Mouse (Mus musculus) kidney, adult 2 months (tissue): Measurements from ENCODE around the gene Lrrc7. TPM values are rescaled to one million over a fixed set of nuclear protein-coding genes. Genes with fewer than 3 reads are reported as not detected.

ENCODE experiments used
- DNase-seq: peaks from one replicate; pipeline ENCODE4 v3.0.0; 2021
- H3K27ac ChIP-seq: fragments of 200-500 bp; 2 replicates; pipeline ENCODE4 v1.5.1; 2012; ENCODE audit warnings: low read depth, low read length, control low read depth, inconsistent platforms; ENCODE audit not compliant: insufficient read depth
- H3K27me3 ChIP-seq: fragments of 200-500 bp; replicated peaks from 2 replicates; pipeline ENCODE4 v1.6.1; 2012; ENCODE audit warnings: mild to moderate bottlenecking, moderate library complexity, low read length, inconsistent platforms; ENCODE audit not compliant: control insufficient read depth, insufficient read depth
- H3K36me3 ChIP-seq: fragments of 200-500 bp; 2 replicates; pipeline ENCODE4 v1.6.1; 2012; ENCODE audit warnings: mild to moderate bottlenecking, moderate library complexity, low read length, inconsistent platforms; ENCODE audit not compliant: control insufficient read depth, insufficient read depth
- H3K4me1 ChIP-seq: fragments of 200-500 bp; 2 replicates; pipeline ENCODE4 v1.6.1; 2011; ENCODE audit warnings: low read length; ENCODE audit not compliant: control insufficient read depth, insufficient read depth
- H3K4me3 ChIP-seq: fragments of 200-500 bp; 2 replicates; pipeline ENCODE4 v1.5.1; 2011; ENCODE audit warnings: mild to moderate bottlenecking, low read depth, low read length, control low read depth; ENCODE audit not compliant: insufficient read depth
- CTCF ChIP-seq: fragments of 200-500 bp; conservative IDR thresholded peaks from 2 replicates; pipeline ENCODE4 v1.5.1; 2011; ENCODE audit warnings: low read depth, mild to moderate bottlenecking, control low read depth, low read length, moderate library complexity, mixed read lengths; ENCODE audit not compliant: insufficient read depth, insufficient read length
- POLR2A ChIP-seq: fragments of 200-500 bp; IDR thresholded peaks from one replicate; pipeline ENCODE4 v1.6.1; 2011; ENCODE audit warnings: low read depth, low read length, control low read depth
- WGBS: fragments of 180-500 bp; shearing (Covaris S2); methylation state at CpG from one replicate; pipeline ENCODE4 v1.1.7; 2018; 5-methylcytosine and 5-hydroxymethylcytosine counted together
- polyA plus RNA-seq: library from polyadenylated mRNA; depleted of rRNA; stranded (reverse); fragments of >200 nt; gene quantifications from 2 replicates; pipeline ENCODE4 v1.2.3, GENCODE M21; 2012

The Lrrc7 gene
- polyA plus RNA-seq, 1 experiment: not detected

DNA sequence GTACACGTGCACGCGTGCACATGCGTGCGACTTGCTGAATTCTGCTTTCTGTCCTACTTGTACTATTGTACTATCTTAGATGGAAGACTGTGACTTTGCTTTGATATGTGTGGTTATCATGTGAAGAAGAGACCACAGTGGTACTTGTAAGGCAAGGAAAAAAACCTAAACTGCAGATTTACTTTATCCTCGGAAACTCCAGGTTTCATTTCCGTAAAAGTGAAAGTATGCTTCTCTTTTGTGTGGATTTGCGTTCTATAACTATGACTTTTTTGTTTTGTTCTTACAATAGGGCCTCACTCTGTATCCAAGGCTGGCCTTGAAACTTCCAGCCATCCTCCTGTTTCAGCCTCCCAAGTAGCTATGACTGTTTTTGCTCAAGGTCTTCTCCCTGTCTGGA is 392.8 kb downstream of the Lrrc7 start:
- WGBS: 97% methylated on average over 8 of the region's 8 CpGs
- Histone ChIP-seq H3K27ac (no peak overlapping the region), H3K4me3 (no peak overlapping the region), H3K27me3 (no peaks in the 10 kb centered on the region), H3K4me1 (no peaks in the 10 kb centered on the region), H3K36me3 (no peaks in the 10 kb centered on the region)
- DNase-seq: no peak
- TF ChIP-seq CTCF (no peak), POLR2A (no peak)

DNA sequence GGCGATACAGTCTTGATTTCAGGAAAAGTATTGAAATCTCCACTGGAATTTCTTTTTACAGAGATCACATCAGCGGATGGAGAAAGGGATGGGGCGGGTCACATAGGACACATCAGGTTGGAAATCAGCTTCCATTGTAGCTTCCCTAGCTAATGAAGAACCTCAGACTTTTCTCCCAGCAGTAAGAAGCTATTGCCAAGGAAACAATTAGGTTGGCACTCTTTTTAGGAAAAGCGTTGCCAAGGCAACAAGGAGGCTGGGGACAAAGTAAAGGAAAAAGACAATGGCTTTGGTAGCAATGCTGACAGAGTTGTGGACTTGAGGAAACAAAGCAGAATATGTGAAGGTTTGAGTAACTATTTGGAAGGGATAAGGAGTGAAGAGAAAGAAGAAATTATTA is 393.6 kb downstream of the Lrrc7 start:
- no peak for TF ChIP-seq CTCF
- Histone ChIP-seq H3K4me3 (no peak overlapping the region), H3K27ac (no peak overlapping the region), H3K36me3 (no peaks in the 10 kb centered on the region), H3K4me1 (no peaks in the 10 kb centered on the region), H3K27me3 (no peaks in the 10 kb centered on the region)
- WGBS: 96% methylated on average over 4 of the region's 4 CpGs
- DNase-seq: no peak

DNA sequence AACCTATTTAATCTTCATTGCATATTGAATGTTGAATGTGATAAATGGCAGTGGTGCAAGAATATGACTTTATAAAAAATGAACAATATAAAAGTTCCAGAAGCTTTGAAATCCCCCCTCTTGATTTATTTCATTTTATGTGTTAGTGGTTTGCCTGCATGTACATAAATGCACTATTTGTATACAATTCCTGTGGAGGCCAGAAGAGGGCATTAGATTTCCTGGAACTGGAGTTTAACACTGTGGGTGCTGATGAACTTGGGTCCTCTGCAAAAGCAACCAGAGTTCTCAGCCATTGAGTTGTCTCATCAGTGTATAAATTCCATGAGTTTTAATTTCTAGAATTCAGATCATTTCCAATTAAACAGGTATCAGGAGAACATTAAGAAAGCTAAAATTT is 397.0 kb downstream of the Lrrc7 start:
- Histone ChIP-seq H3K4me1 (no peaks in the 10 kb centered on the region), H3K27ac (no peak overlapping the region), H3K4me3 (no peak overlapping the region), H3K36me3 (no peaks in the 10 kb centered on the region), H3K27me3 (no peaks in the 10 kb centered on the region)
- DNase-seq: peak; percentile 15
- TF ChIP-seq CTCF (no peak), POLR2A (no peak)

DNA sequence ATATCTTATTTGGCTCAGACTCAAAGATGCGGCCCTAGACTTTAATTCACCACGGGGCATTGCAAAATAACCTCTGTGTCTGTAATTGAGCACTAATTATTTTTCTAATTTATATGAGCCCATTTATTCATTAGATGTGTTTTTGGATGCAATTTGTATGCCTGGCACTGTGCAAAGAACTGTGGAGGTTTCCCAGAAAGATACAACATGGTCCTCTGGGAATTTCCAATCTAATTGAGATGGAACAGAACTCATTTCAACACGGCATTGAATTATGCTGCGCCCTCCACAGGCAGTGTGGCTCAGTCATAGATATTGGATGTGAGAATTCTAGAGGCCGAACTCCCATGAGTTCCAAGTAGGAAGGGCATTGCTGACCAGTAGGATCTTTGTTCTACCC is 397.6 kb downstream of the Lrrc7 start:
- 83% methylated on average over 5 of the region's 5 CpGs for WGBS
- no peaks in the 10 kb centered on the region for H3K4me1 ChIP-seq
- no peaks in the 10 kb centered on the region for H3K27me3 ChIP-seq
- H3K4me3 ChIP-seq: no peak overlapping the region
- H3K36me3 ChIP-seq: no peaks in the 10 kb centered on the region
- TF ChIP-seq POLR2A: no peak
- no peak for TF ChIP-seq CTCF
- no peak overlapping the region for H3K27ac ChIP-seq
- DNase-seq: no peak

DNA sequence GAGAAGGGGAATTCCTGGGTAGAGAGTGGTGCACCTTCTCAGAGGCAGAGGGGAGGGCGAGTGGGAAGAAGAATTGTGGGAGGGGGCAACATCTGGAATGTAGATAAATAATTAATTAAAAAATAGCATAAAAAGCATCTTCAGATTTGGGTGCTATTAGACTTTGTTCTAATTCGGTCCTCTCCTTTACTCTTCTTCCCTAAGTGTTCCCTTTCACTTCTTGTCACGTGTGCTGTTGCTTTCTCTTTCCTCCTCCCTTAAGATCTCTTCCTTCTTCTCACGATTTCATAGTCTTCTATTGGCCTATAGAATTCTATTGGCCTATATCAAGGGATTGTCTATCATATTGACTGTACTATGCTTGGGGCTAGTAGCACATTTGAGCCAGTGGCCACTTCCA is 398.9 kb downstream of the Lrrc7 start:
- H3K27me3 ChIP-seq: no peaks in the 10 kb centered on the region
- H3K4me1 ChIP-seq: no peaks in the 10 kb centered on the region
- TF ChIP-seq CTCF (no peak), POLR2A (no peak)
- no peaks in the 10 kb centered on the region for H3K36me3 ChIP-seq
- H3K27ac ChIP-seq: no peak overlapping the region
- DNase-seq: no peak
- H3K4me3 ChIP-seq: no peak overlapping the region
- 82% methylated on average over 4 of the region's 4 CpGs for WGBS

DNA sequence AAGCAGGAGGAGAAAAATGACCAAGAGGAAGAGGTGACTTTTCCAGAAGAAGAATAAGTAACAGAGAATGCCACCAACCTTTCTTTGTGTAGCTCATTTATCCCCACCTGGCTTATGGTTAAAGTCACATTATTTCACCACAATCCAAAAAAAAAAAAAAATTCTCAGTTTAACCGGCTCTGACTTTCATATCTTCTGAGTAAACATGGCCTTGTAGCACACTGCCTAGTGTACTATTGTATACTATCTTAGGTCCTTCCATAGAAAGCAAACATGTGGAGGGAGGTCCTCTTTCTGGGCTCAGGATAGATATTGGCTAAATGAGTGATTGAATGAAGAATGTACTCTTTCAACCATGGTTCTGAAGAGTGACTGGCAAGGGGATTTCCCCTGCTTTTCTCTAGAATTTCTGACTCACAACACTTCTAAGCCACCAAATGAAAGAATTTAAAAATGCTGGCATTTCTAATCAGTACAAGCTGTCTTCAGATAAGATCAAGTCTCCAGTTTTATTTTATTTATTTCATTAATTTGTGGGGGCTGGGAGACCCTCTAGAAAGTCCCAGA is 400.0 kb downstream of the Lrrc7 start:
- H3K4me1 ChIP-seq: no peaks in the 10 kb centered on the region
- TF ChIP-seq CTCF: no peak
- TF ChIP-seq POLR2A: no peak
- 90% methylated on average over 1 of the region's 1 CpGs for WGBS
- H3K27ac ChIP-seq: no peak overlapping the region
- no peak overlapping the region for H3K4me3 ChIP-seq
- H3K36me3 ChIP-seq: no peaks in the 10 kb centered on the region
- DNase-seq: no peak
- H3K27me3 ChIP-seq: no peaks in the 10 kb centered on the region

DNA sequence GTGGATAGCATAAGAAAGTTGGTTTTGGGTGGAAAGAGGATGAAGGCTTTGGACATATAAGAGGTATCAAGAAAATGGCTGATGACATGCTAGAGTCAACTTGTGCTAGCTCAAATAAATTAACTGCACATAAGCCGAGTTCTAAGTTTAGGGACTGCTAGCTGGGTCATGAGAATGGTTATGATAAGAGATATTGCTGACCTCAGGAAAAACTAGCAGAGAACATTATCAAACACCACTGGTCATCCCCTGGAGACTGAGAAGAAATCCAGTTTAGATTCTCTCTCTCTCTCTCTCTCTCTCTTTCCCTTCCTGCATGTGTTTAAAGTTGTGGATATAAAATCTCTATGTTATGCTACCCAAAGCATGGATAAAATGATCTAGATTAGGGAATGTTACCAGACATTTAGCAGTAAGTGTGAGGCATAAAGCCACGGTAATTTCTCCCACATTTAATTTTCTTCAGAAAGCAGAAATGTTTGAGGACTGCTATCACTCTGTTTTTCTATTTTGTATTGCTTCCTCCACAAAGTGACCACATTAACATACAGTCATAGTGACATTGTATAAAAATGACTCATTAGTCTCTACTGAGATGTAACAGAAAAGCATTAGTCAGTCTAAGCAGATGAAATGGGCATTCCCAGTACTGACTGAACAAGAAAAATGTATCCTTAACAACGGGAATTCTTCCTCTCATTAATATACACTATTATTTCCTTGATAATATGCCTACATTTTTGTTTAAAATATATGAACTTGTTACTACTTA is 406.3 kb downstream of the Lrrc7 start:
- H3K27ac ChIP-seq: no peak overlapping the region
- TF ChIP-seq CTCF: no peak
- TF ChIP-seq POLR2A: no peak
- no peaks in the 10 kb centered on the region for H3K36me3 ChIP-seq
- WGBS: 72% methylated on average over 3 of the region's 3 CpGs
- H3K4me1 ChIP-seq: no peaks in the 10 kb centered on the region
- no peaks in the 10 kb centered on the region for H3K27me3 ChIP-seq
- no peak for DNase-seq
- H3K4me3 ChIP-seq: no peak overlapping the region
